Mouse (Mus musculus): ENCODE results near the gene Cacna1c.

DNA sequence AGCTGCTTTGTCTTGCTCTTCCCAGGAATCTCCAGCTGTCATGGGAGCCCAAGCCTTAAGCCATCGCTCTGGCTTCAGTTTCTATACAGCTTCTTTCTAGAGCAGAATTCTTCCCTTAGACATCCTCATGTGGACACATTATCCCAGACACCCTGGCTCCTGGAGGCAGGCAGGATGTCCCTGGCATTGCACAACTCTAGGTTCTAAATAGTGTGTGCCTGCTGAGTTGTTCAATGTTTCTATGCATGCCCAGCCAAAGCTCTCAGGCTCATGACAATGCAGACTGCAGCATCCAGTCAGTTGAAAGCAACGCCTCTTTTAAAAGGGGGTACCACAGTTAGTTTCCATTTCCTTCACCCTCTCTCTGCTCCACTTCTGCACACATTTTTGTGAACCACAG is 230.6 kb downstream of the Cacna1c start:
- TF ChIP-seq E2F4 (IDR thresholded peaks at IDR 0.05; ENCODE audit: insufficient read depth): no peak
- no peak for TF ChIP-seq POLR2A (IDR thresholded peaks at IDR 0.05; ENCODE audit: insufficient read length, low read depth)
- no peak for TF ChIP-seq SRF (IDR thresholded peaks at IDR 0.05; ENCODE audit: control insufficient read depth, insufficient read length, low read depth)
- no peak for TF ChIP-seq TCF12 (IDR thresholded peaks at IDR 0.05; ENCODE audit: insufficient read depth, poor library complexity, severe bottlenecking)
- no peak for TF ChIP-seq MAX (IDR thresholded peaks at IDR 0.05; ENCODE audit: low read depth)
- no peak for TF ChIP-seq MYOG (IDR thresholded peaks at IDR 0.05; ENCODE audit: control insufficient read depth in 1 of 3, insufficient read depth in 1 of 3, insufficient read length in 2 of 3, low read depth in 2 of 3)
- TF ChIP-seq USF1 (IDR thresholded peaks at IDR 0.05; ENCODE audit: low read depth): no peak
- TF ChIP-seq POLR2AphosphoS2 (IDR thresholded peaks at IDR 0.05; ENCODE audit: insufficient read length, low read depth): no peak
- no peak for TF ChIP-seq CEBPB (IDR thresholded peaks at IDR 0.05; ENCODE audit: insufficient read depth, poor library complexity, severe bottlenecking)
- TF ChIP-seq REST (IDR thresholded peaks at IDR 0.05; ENCODE audit: insufficient read depth, insufficient read length): no peak
- no peak for TF ChIP-seq MYOD1 (IDR thresholded peaks at IDR 0.05; ENCODE audit: control insufficient read depth in 1 of 3, insufficient read length in 2 of 3, low read depth in 2 of 3)
- no peak for TF ChIP-seq TCF3 (IDR thresholded peaks at IDR 0.05; ENCODE audit: insufficient read length, low read depth)

All from myocyte (in vitro differentiated cells).